Mouse (Mus musculus): ENCODE data around the gene Dusp28. TPM values are rescaled to one million over a fixed set of nuclear protein-coding genes. Genes with fewer than 3 reads are reported as not detected.

Gene Dusp28
- polyA plus RNA-seq, 1 experiment from 2014 or later: 19.2 TPM

DNA sequence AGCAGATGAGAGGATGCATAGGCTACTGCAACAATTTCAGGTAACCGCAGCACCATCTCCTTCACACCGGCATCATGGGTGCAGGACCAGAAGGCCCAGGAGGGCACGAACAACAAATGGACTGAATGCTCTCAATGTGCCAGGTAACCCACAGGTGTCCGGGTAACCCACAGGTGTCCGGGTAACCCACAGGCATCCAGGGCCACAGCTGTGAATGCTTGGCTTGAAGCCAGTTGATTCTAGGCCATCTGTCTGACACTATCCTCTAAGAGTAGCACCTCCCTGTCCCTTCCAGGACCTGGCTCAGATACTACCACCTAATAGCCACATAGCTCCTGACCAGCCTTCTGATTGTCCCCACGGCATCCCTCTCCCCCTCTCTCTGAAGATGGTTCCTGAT is 24.8 kb upstream of the Dusp28 start:
- WGBS: 87% methylated on average over 6 of the region's 6 CpGs
- Histone ChIP-seq H3K9me3 (ENCODE audit: control insufficient read depth) (no peaks in the 10 kb centered on the region), H3K4me3 (ENCODE audit: low read depth, low read length) (no peak overlapping the region), H3K27ac (ENCODE audit: low read depth, low read length) (no peak overlapping the region), H3K4me2 (replicated peaks; ENCODE audit: low read depth) (no peak overlapping the region), H3K36me3 (ENCODE audit: control insufficient read depth, insufficient read depth) (no peaks in the 10 kb centered on the region), H3K4me1 (replicated peaks; ENCODE audit: control insufficient read depth, insufficient read depth, low read length) (no peaks in the 10 kb centered on the region), H3K27me3 (replicated peaks; ENCODE audit: control insufficient read depth, insufficient read depth, low read length) (no peaks in the 10 kb centered on the region), H3K9ac (ENCODE audit: low read depth, low read length) (no peak overlapping the region)
- no peak for TF ChIP-seq CTCF (IDR thresholded peaks at IDR 0.05; ENCODE audit: low read depth)
- ATAC-seq: no peak

DNA sequence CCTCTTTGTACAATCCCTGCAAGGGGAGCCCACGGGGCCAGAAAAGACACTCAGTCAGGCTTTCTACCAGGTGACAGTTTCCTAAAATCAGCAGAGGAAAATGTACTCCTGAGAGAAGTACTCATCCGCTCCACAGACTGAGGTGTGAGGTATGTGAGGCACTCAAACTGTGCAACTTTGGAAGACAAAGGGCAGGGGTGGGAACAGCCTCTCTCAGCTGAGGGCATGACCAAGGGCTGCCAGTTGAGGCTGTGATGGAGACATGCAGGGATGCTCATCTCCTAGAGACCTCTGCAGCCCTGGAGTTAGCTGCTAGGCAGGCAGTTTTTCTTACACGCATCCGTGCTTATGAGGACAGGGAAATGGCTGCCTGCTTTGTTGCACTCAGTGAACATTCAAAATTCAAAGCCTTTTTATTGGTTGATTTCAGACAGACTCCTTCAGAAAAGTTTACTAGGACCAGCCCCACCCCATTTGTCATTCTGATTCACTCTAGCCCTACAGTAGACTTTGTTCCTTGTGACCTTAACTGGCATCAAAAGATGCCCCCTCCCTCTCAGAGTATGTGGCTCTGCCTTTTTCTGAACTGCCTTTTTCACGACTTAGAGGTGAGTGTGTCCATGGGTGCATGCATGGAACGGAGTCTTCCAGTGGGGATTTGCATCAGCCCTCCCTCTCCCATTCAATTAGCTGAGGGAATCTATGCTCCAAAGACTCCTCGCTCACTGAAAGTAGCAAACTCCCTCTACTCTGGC is 17.7 kb upstream of the Dusp28 start:
- Histone ChIP-seq H3K9me3 (ENCODE audit: control insufficient read depth) (no peaks in the 10 kb centered on the region), H3K4me2 (replicated peaks; ENCODE audit: low read depth) (no peak overlapping the region), H3K9ac (ENCODE audit: low read depth, low read length) (no peak overlapping the region), H3K27ac (ENCODE audit: low read depth, low read length) (no peak overlapping the region), H3K36me3 (ENCODE audit: control insufficient read depth, insufficient read depth) (no peaks in the 10 kb centered on the region), H3K4me3 (ENCODE audit: low read depth, low read length) (no peak overlapping the region), H3K27me3 (replicated peaks; ENCODE audit: control insufficient read depth, insufficient read depth, low read length) (no peaks in the 10 kb centered on the region), H3K4me1 (replicated peaks; ENCODE audit: control insufficient read depth, insufficient read depth, low read length) (no peaks in the 10 kb centered on the region)
- no peak for TF ChIP-seq CTCF (IDR thresholded peaks at IDR 0.05; ENCODE audit: low read depth)
- no peak for ATAC-seq
- WGBS: 65% methylated on average over 7 of the region's 7 CpGs

- TF ChIP-seq CTCF (IDR thresholded peaks at IDR 0.05; ENCODE audit: low read depth): no peak
- no peak overlapping the region for H3K27ac ChIP-seq (ENCODE audit: low read depth, low read length)
- no peaks in the 10 kb centered on the region for H3K4me1 ChIP-seq (replicated peaks; ENCODE audit: control insufficient read depth, insufficient read depth, low read length)
- no peak for ATAC-seq
- no peaks in the 10 kb centered on the region for H3K36me3 ChIP-seq (ENCODE audit: control insufficient read depth, insufficient read depth)
- 66% methylated on average over 3 of the region's 3 CpGs for WGBS
- no peak overlapping the region for H3K9ac ChIP-seq (ENCODE audit: low read depth, low read length)
- no peaks in the 10 kb centered on the region for H3K27me3 ChIP-seq (replicated peaks; ENCODE audit: control insufficient read depth, insufficient read depth, low read length)
- H3K4me2 ChIP-seq (replicated peaks; ENCODE audit: low read depth): no peak overlapping the region
- no peaks in the 10 kb centered on the region for H3K9me3 ChIP-seq (ENCODE audit: control insufficient read depth)
- H3K4me3 ChIP-seq (ENCODE audit: low read depth, low read length): no peak overlapping the region
Observed at GRCm38 (mm10) chr1:92892791-92893190, 14.0 kb upstream of the Dusp28 start.

DNA sequence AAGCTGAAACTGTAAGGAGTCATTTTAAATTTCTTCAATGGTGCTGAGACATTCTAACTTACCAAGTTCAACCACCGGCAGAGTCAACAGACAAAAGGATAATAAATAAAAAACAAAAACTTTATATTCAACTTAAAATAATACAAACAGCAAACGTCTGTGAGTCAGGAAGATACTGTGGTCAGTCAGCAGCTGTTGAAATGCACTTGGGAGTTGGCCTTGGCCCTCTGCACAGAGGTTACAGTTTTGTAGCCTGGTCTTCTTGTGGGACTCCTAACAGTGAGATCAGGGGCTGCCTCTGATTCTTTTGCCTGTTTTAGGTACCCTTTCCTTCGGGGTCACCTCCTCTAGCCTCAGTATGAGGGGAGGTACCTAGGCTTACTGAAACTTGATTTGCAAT is 12.9 kb upstream of the Dusp28 start:
- 66% methylated on average over 3 of the region's 3 CpGs for WGBS
- H3K9ac ChIP-seq (ENCODE audit: low read depth, low read length): no peak overlapping the region
- ATAC-seq: no peak
- H3K36me3 ChIP-seq (ENCODE audit: control insufficient read depth, insufficient read depth): no peaks in the 10 kb centered on the region
- H3K4me3 ChIP-seq (ENCODE audit: low read depth, low read length): no peak overlapping the region
- H3K27me3 ChIP-seq (replicated peaks; ENCODE audit: control insufficient read depth, insufficient read depth, low read length): no peaks in the 10 kb centered on the region
- TF ChIP-seq CTCF (IDR thresholded peaks at IDR 0.05; ENCODE audit: low read depth): no peak
- H3K4me1 ChIP-seq (replicated peaks; ENCODE audit: control insufficient read depth, insufficient read depth, low read length): no peaks in the 10 kb centered on the region
- H3K4me2 ChIP-seq (replicated peaks; ENCODE audit: low read depth): no peak overlapping the region
- no peaks in the 10 kb centered on the region for H3K9me3 ChIP-seq (ENCODE audit: control insufficient read depth)
- H3K27ac ChIP-seq (ENCODE audit: low read depth, low read length): no peak overlapping the region

- 17% methylated on average over 3 of the region's 3 CpGs for WGBS
- no peaks in the 10 kb centered on the region for H3K27me3 ChIP-seq (replicated peaks; ENCODE audit: control insufficient read depth, insufficient read depth, low read length)
- H3K4me1 ChIP-seq (replicated peaks; ENCODE audit: control insufficient read depth, insufficient read depth, low read length): no peaks in the 10 kb centered on the region
- TF ChIP-seq CTCF (IDR thresholded peaks at IDR 0.05; ENCODE audit: low read depth): peak; percentile 93
- H3K4me2 ChIP-seq (replicated peaks; ENCODE audit: low read depth): no peak overlapping the region
- H3K27ac ChIP-seq (ENCODE audit: low read depth, low read length): no peak overlapping the region
- no peaks in the 10 kb centered on the region for H3K36me3 ChIP-seq (ENCODE audit: control insufficient read depth, insufficient read depth)
- H3K9ac ChIP-seq (ENCODE audit: low read depth, low read length): no peak overlapping the region
- no peak for ATAC-seq
- H3K4me3 ChIP-seq (ENCODE audit: low read depth, low read length): no peak overlapping the region
- no peaks in the 10 kb centered on the region for H3K9me3 ChIP-seq (ENCODE audit: control insufficient read depth)
Observed at GRCm38 (mm10) chr1:92895089-92895488, 11.7 kb upstream of the Dusp28 start.

- H3K9ac ChIP-seq (ENCODE audit: low read depth, low read length): no peak within 1 kb of the TSS
- H3K27ac ChIP-seq (ENCODE audit: low read depth, low read length): no peak within 1 kb of the TSS
- peak within 1 kb of the TSS; percentile 18 for H3K4me3 ChIP-seq (ENCODE audit: low read depth, low read length)
- peak; percentile 8 for ATAC-seq
- H3K36me3 ChIP-seq (ENCODE audit: control insufficient read depth, insufficient read depth): no peaks in the 10 kb centered on the region
- H3K27me3 ChIP-seq (replicated peaks; ENCODE audit: control insufficient read depth, insufficient read depth, low read length): no peaks in the 10 kb centered on the region
- H3K9me3 ChIP-seq (ENCODE audit: control insufficient read depth): no peaks in the 10 kb centered on the region
- no peak for TF ChIP-seq CTCF (IDR thresholded peaks at IDR 0.05; ENCODE audit: low read depth)
- WGBS: under 1% methylated on average over 15 of the region's 15 CpGs
- H3K4me2 ChIP-seq (replicated peaks; ENCODE audit: low read depth): peak within 1 kb of the TSS; percentile 58
- H3K4me1 ChIP-seq (replicated peaks; ENCODE audit: control insufficient read depth, insufficient read depth, low read length): 0 out of 2 replicates have a peak, but pooled peaks cover 8% of the 10 kb centered on the region
Observed at GRCm38 (mm10) chr1:92902786-92903185, 4.0 kb upstream of the Dusp28 start, which contains the start of gene Ankmy1. Gene Ankmy1, minus strand, starts transcription at chr1:92902906.
